Mouse (Mus musculus) lung, postnatal 0 days (tissue): Measurements from ENCODE around the gene Il1a. TPM values are rescaled to one million over a fixed set of nuclear protein-coding genes. Genes with fewer than 3 reads are reported as not detected.

Experiments
- ATAC-seq: fragments of 200-750 bp; cut with Nextera tagmentation; 2 replicates; pipeline ENCODE4 v1.8.0; 2017; ENCODE audit warnings: moderate library complexity
- DNase-seq: peaks from one replicate; pipeline ENCODE4 v3.0.0-alpha.2; 2016; ENCODE audit warnings: low spot score
- H3K27ac ChIP-seq: fragments of 300-500 bp; sonication (generic); 2 replicates; pipeline ENCODE4 v1.5.1; 2014; ENCODE audit warnings: antibody characterized with exemption, mild to moderate bottlenecking, low read length, mixed read lengths
- H3K27me3 ChIP-seq: fragments of 300-500 bp; sonication (generic); replicated peaks from 2 replicates; pipeline ENCODE4 v1.6.1; 2014; ENCODE audit warnings: low read length, mixed read lengths; ENCODE audit not compliant: insufficient read depth
- H3K36me3 ChIP-seq: fragments of 300-500 bp; sonication (generic); 2 replicates; pipeline ENCODE4 v1.6.1; 2014; ENCODE audit warnings: low read length, mixed read lengths; ENCODE audit not compliant: insufficient read depth
- H3K4me1 ChIP-seq: fragments of 300-500 bp; sonication (generic); 2 replicates; pipeline ENCODE4 v1.6.1; 2014; ENCODE audit warnings: antibody characterized with exemption, low read depth, low read length, mixed read lengths; ENCODE audit not compliant: insufficient read depth
- H3K4me2 ChIP-seq: fragments of 300-500 bp; sonication (generic); replicated peaks from 2 replicates; pipeline ENCODE4 v1.6.1; 2014; ENCODE audit warnings: low read depth, mild to moderate bottlenecking, low read length, moderate library complexity, mixed read lengths
- H3K4me3 ChIP-seq: fragments of 300-500 bp; sonication (generic); 2 replicates; pipeline ENCODE4 v1.5.1; 2014; ENCODE audit warnings: low read depth, low read length
- H3K9ac ChIP-seq: fragments of 300-500 bp; sonication (generic); replicated peaks from 2 replicates; pipeline ENCODE4 v1.6.1; 2014; ENCODE audit warnings: low read depth, mild to moderate bottlenecking
- H3K9me3 ChIP-seq: fragments of 300-500 bp; sonication (generic); 2 replicates; pipeline ENCODE4 v1.6.1; 2016; ENCODE audit warnings: low read length, mixed read lengths
- CTCF ChIP-seq: IDR thresholded peaks from 2 replicates; pipeline ENCODE4 v1.5.1; 2016; ENCODE audit warnings: antibody characterized with exemption, mild to moderate bottlenecking
- EP300 ChIP-seq: IDR thresholded peaks from 2 replicates; pipeline ENCODE4 v1.6.1; 2016; ENCODE audit warnings: antibody characterized with exemption, mild to moderate bottlenecking, control low read depth
- WGBS: fragments of 180-500 bp; shearing (Covaris S2); extraction: QIAGEN DNeasy Blood & Tissue Kit; methylation state at CpG from one replicate; pipeline ENCODE4 v1.1.7; 2014; 5-methylcytosine and 5-hydroxymethylcytosine counted together
- polyA plus RNA-seq: library from polyadenylated mRNA; unstranded; fragments of >200 nt; fragmentation: Nextera tagmentation; extraction: Ambion mirVana; gene quantifications from 2 replicates; pipeline ENCODE4 v1.2.1, GENCODE M21; 2015

Gene Il1a
- polyA plus RNA-seq, 1 experiment from 2014 or later: 0.66 TPM

DNA sequence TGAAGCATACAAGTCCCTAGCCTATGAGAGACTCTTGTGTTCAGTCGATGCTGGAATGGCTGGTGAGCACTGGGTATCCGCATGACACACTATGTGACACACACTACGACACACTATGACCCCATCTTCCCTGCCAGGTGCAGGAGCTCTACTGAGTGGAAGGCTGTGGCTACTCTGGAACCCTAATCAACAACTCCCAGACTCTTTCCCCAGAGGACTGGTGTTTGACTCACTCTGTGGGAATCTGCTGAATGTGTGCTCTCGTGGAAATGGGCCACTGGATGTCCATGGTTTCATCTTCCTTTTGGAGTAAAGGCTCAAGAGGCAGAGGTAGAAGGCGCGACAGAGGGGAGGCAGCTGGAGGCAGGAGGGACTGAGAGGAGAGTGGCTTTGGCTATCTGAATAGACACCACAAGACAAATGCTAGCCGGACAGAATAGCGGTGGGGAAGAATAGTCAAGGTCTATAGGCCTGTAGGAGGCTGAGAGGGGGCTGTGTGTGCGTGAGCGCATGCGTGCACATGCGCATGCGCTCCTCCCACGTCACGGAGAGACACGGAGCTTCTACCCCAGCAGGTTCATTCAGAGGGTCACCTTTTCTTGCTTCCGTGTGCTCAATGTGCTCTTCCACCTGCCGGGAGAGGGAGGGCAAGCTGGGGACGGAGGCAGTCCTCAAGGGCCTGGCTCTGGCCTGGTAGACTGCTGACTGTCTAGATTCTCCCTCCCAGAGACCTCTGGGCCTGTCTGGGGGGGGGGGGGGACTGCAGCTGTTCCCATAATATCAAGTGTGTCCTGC lies 56.7 kb downstream of the Il1a start:
- DNase-seq (no peak), ATAC-seq (no peak)
- Histone ChIP-seq H3K4me1 (no peaks in the 10 kb centered on the region), H3K4me2 (no peak overlapping the region), H3K4me3 (no peak overlapping the region), H3K27me3 (no peaks in the 10 kb centered on the region), H3K9me3 (no peaks in the 10 kb centered on the region), H3K27ac (no peak overlapping the region), H3K36me3 (no peaks in the 10 kb centered on the region), H3K9ac (no peak overlapping the region)
- WGBS: 82% methylated on average over 19 of the region's 19 CpGs
- TF ChIP-seq CTCF: no peak
- TF ChIP-seq EP300: no peak

Other genes with a start within 250 kb of the Il1a start
- gene Ttl, start 244.0 kb downstream of the Il1a start, polyA plus RNA-seq: 10.0 and 11.6 TPM in 2 replicates
- gene Polr1b, start 209.0 kb downstream of the Il1a start, polyA plus RNA-seq: 5.5 and 6.7 TPM in 2 replicates
- gene Chchd5, start 180.3 kb downstream of the Il1a start, polyA plus RNA-seq: 21.1 and 21.4 TPM in 2 replicates
- gene Slc20a1, start 111.2 kb downstream of the Il1a start, polyA plus RNA-seq: 10.0 and 10.5 TPM in 2 replicates
- gene Ckap2l, start 12.8 kb downstream of the Il1a start, polyA plus RNA-seq: 2.6 and 3.2 TPM in 2 replicates
- 5.0 and 12.4 TPM in 2 replicates for gene Il1b, start 61.2 kb upstream of the Il1a start, polyA plus RNA-seq
- not detected in 2 replicates for gene F830045P16Rik, start 226.6 kb upstream of the Il1a start, polyA plus RNA-seq